Mouse (Mus musculus) duodenum, adult 2 months (tissue): ENCODE results near the gene Glb1l. TPM values are rescaled to one million over a fixed set of nuclear protein-coding genes. Genes with fewer than 3 reads are reported as not detected.

Experiments
- polyA plus RNA-seq: library from polyadenylated mRNA; depleted of rRNA; stranded (reverse); fragments of >200 nt; gene quantifications from 2 replicates; pipeline ENCODE4 v1.2.3, GENCODE M21; 2012; ENCODE audit warnings: low replicate concordance; rRNA removed

Gene Glb1l
- polyA plus RNA-seq, result 1.0 and 1.3 TPM in 2 replicates

DNA sequence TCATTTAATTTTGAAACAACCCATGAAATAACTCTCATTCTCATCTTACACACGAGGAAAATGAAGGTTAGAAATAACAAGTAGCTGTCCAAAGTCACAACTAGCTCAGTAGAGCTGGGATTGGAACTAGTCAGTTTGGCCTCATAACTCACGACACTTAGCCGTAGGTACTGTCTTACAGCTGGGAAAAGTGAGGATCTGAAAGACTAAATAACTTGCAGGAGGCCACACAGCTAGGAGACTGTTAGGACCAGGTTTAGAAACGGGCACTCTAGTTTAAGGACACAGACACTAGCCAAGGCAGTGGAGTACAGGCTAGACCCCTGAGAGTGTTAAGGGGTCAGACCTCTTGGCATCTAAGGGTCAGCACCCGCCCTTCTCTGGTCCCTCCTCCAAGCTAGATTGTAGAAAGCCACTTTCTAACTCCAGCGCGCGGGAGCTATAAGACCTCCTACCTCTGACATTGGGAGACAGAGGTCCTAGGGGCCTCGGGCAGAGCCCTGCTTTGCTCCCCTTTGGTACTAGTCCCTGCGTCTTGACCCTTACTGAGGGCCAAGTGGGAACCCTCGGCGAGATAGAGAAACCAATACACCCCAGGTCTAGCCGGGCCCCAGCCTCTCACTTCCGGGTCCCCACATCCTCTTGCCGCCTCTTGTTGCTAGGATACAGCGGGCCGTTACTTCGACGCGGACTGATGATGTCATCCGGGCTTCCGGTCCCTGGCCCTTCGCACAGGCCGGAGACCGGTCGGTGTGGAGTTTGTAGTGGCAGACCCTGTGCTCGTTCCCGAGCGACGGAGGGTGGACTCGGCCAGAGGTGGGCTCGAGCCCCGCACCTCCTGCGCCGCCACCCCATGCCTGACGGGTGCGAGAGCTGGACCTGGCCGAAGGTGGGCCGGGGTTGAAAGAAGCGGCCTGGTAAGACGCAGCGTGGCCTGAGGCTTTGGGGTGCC, at the start of gene Glb1l, which contains the start of gene Stk16:
Gene Glb1l (minus strand): TSS at position 678 of the 952 bp plus-strand sequence.
Gene Stk16 (plus strand): TSS at position 703 of the 952 bp plus-strand sequence.

DNA sequence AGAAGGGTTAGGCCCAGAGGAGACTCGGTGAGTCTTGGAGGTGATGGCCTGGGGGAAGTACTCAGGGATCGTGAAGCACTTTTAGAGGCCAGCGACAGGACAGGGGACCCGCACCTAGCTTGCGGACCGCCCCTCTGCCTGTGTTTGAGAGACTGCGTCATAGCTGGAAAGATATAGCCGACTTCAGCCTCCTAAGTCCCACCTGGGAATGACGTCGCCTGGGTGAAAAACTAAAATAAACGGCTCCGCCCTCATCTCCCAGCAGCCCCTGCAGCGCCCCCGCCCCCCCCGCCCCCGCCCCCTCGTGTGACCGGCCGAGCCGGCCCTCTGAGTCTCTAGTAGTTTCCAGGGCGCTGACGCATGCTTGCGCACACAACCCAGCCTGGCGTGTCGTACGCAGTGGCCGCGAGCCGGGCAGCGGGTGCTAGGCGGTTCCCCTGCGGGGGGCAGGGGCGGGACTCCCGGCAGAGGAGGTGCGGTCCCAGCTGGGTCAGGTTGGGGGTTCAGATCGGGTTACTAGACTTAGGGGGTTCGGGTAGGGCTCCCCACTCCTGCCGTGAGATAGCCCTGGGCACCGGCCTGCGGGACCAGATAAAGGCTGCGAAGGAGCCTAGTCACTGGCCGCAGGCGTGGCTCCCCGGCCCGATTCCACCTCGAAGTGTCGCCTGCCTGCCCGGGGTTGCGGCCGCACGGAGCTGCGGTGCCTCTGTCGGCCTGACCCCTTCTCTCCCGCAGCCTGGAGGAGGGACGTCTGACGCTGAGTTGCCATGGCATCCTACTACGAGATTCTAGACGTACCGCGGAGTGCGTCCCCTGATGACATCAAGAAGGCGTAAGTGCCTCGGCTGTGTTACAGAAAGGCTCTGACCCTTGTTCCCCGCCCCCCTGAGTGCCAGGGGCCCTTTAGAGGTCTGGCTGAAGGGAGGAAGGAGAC, 25.8 kb upstream of the Glb1l start, which contains the start of gene Dnajb2:
Gene Dnajb2 (plus strand): TSS at position 290 of the 934 bp plus-strand sequence.

DNA sequence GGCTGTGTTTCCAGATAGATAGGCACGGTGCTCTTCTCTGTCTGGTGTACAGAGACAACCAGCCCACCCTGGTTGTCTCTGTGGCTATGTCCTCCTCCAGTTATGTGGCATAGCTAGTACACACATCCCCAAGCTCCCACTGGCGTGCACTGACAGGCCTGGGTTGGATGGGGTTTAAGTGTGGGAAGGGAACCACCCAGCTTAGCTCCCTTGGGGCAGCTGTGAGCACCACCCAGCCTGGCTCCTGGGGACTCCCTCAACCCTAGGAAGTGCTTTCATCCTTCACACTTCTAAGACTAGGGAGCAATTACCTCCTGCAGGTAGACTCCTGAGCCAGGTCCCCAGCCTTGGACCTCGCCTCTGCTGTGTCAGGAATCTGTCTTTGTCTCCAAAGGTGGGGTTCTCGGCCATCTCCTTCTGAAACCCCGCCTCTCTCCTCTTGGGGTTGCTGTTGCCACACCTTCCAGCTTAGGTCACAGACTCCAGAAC, 21.1 kb upstream of the Glb1l start, which contains the start of gene A630095N17Rik:
Gene A630095N17Rik (minus strand): TSS at position 439 of the 489 bp plus-strand sequence.

DNA sequence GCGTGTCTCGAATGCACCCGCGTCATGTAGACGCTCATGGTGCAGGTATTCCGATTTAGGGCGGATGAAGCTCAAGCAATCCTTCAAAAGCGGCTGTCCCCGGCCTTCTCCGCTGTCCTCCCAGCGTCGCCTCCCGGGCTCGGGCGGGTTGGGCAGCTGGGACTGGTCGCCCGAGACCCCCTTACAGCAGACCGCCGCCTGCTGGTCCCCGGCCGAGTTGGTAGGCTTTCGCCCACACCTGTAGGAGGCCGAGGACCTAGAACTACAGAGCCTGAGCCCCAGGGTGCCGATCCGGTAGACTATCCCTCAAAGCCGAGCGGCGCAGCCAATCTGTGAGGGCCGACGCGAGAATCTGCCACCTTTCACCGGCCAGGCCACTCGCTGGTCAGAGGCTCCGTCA, 8.9 kb upstream of the Glb1l start, which contains the start of gene Tuba4a:
Gene Tuba4a (minus strand): TSS at position 335 of the 400 bp plus-strand sequence.

DNA sequence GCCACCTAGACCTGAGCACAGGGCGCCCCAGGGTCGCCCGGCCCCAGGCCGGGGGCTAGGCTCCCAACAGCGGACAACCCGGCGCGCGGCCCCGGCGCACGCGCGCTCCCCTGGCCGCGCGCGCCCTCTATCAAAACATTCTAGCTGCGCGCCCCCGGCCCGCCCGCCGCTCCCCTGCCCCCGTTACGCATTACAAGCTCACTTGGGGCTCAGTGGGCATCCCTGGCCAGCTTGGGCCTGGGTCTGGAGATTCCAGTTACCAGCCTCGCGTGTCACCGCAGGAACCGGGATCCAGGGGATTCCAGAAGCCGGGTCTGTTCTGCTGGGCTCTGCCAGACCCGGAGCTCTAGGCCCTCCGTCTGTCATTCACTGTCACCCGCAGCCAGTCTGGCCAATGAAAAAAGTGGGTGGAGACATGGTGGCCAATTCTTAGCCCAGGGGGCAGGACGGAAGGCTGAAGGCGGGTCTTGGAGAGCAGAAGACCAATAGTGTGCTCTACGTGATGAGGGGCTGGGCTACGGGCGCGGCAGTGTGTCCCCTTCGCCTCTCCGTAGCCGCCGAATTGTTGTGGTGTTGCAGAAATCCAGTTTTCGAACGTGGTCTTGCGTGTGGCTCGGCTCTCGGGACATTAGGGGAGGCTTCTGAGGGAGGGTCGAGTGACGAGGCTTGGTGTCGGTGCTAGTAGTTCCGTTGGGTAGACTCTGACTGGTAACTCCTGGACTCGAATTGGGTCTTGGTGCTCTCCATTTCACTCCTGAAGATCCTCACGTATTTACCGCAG, 18.8 kb downstream of the Glb1l start, which contains the start of the genes Ankzf1 and Atg9a:
Gene Ankzf1 (plus strand): TSS at position 530 of the 781 bp plus-strand sequence.
Gene Atg9a (minus strand): TSS at position 575 of the 781 bp plus-strand sequence.

DNA sequence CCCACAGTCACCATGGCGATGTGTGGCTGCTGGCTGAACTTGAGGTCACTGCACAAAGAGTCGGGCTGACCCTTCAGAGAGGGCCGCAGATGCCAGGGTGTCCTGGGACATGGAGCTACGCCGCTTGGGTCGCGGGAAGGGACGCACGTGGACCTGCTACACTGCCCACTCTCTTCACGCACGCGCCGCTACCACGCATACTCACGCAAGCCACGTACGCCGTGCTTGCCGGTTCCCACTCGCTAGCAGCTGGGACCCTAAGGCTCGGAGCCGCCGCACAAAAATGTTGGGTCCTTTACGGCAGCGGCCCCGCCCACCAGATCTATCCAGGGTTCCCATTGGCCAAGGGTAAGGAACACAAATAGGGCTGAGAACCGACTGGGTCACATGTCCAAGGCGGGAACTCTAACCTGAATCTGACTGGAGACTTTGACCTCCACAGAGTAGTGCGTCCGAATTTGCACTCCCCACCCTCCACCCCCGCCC, 30.5 kb downstream of the Glb1l start, which contains the start of gene Abcb6:
Gene Abcb6 (minus strand): TSS at position 288 of the 486 bp plus-strand sequence.

DNA sequence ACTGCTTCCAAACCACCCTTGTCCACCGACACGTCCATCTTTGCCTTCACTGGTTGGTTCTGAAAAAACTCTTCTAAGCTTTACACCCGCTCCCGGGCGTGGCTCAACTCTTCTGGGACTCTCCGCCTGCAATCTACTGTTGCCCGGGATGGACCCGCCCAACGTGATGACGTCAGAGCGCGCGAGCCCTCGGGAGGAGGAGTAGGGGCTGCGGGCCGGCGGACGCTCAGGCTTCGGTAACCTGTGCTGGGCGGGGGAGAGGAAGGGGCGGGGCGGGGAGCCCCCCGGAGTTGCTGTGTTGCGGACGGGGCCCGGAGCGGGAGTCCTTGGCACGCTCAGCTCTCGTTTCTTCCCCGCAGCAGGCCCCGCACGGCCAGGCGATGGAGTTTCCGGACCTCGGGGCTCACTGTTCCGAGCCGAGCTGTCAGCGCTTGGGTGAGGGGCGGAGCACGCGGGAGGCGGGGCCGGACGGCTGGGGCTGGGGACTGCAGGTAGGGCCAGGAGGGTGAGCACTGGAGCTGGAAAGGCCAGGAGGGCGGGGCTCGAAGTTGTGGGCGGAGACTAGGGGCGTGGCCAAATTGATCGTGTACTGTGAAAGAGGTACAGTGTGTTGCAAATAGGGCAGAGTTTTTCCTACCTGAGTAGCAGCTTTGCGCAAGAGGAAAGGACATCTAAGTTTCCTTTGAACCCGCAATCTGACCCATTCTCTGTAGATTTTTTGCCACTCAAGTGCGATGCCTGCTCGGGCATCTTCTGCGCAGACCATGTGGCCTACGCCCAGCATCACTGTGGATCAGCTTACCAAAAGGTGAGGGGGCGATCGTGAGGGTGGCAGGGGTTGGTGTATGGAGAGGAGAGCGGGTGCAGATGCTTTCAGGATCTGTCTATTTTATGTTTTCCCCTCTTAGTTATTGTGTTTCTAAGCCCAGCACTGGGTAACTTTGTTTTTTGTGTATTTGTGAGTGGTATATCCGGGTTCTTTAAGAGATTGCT, 41.8 kb downstream of the Glb1l start, which contains the start of gene Zfand2b:
Gene Zfand2b (plus strand): TSS at position 175 of the 993 bp plus-strand sequence.

Other genes starting within 250 kb of the Glb1l start
- gene Nhej1, start 85.6 kb downstream of the Glb1l start, polyA plus RNA-seq, result 1.7 and 2.3 TPM in 2 replicates
- 1.2 and 2.3 TPM in 2 replicates for gene Slc23a3, start 76.9 kb downstream of the Glb1l start, polyA plus RNA-seq
- gene Cnppd1, start 68.1 kb downstream of the Glb1l start, polyA plus RNA-seq, result 40.3 and 56.9 TPM in 2 replicates
- gene Retreg2, start 68.0 kb downstream of the Glb1l start, polyA plus RNA-seq, result 55.7 and 99.5 TPM in 2 replicates
- 63.2 and 93.5 TPM in 2 replicates for gene Zfand2b, start 42.2 kb downstream of the Glb1l start, polyA plus RNA-seq
- gene Abcb6, start 30.4 kb downstream of the Glb1l start, polyA plus RNA-seq, result 20.6 and 30.7 TPM in 2 replicates
- 13.9 and 15.1 TPM in 2 replicates for gene Ankzf1, start 18.7 kb downstream of the Glb1l start, polyA plus RNA-seq
- 68.6 and 124 TPM in 2 replicates for gene Atg9a, start 18.6 kb downstream of the Glb1l start, polyA plus RNA-seq
- gene Stk16, start within 50 bp of the Glb1l start, polyA plus RNA-seq, result 215 and 279 TPM in 2 replicates
- 83.6 and 122 TPM in 2 replicates for gene Tuba4a, start 9.1 kb upstream of the Glb1l start, polyA plus RNA-seq
- gene A630095N17Rik, start 21.3 kb upstream of the Glb1l start, polyA plus RNA-seq, result not detected in 2 replicates
- 18.0 and 21.0 TPM in 2 replicates for gene Dnajb2, start 25.6 kb upstream of the Glb1l start, polyA plus RNA-seq
- gene Ptprn, start 53.7 kb upstream of the Glb1l start, polyA plus RNA-seq, result 5.3 and 6.2 TPM in 2 replicates
- gene Resp18, start 67.6 kb upstream of the Glb1l start, polyA plus RNA-seq, result 4.1 and 5.5 TPM in 2 replicates
- 188 and 371 TPM in 2 replicates for gene Dnpep, start 107.2 kb upstream of the Glb1l start, polyA plus RNA-seq
- 207 and 271 TPM in 2 replicates for gene Des, start 149.5 kb upstream of the Glb1l start, polyA plus RNA-seq
- gene Speg, start 164.5 kb upstream of the Glb1l start, polyA plus RNA-seq, result 32.3 and 57.1 TPM in 2 replicates
- 231 and 278 TPM in 2 replicates for gene Gmppa, start 225.1 kb upstream of the Glb1l start, polyA plus RNA-seq
- gene Asic4, start 239.6 kb upstream of the Glb1l start, polyA plus RNA-seq, result 0.09 TPM in 1 of 2 replicates, not detected in the other